Mouse (Mus musculus): ENCODE data around the gene Mapk11. TPM values are rescaled to one million over a fixed set of nuclear protein-coding genes. Genes with fewer than 3 reads are reported as not detected.

Mapk11 gene
- polyA plus RNA-seq, 1 experiment from 2014 or later: 27.5 TPM

DNA sequence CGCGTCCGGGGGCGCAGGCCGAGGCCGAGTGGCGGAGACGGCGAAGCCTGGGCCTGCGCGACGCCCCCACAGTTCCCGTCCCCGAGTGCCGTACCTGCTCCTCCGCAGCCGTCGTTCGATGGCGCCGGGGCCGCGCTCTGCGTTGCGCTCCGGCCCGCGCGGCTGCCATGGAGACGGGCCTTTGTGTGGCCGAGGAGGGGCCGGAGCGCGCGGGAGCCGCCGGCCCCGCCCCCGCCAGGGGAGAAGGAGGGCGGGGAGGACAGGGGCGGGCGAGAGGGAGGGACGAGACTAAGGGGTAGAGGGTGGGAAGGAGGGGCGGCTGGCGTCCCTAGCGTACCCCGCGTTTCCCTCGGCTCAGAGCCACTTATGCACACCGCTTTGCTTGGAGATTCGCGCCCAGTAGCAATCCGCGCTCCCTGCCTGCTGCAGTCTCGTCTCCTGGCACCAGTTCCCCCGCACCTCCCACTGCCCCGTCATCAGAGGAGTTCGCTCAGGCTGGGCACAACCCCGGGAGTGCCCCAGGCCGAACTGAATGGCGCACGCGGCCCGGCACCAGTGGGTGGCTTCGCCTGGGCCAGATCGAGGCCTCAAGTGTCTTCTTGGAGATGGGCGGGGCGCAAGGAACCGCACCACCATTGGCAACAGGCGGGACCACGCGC lies 31.3 kb upstream of the Mapk11 start, which contains the start of gene Plxnb2:
TSS of gene Plxnb2 (minus strand) at position 218 of the 659 bp plus-strand sequence.
- ATAC-seq (ENCODE audit: low FRiP score): peak; percentile 91
- Histone ChIP-seq H3K27me3 (replicated peaks) (no peaks in the 10 kb centered on the region), H3K4me3 (replicated peaks) (peak within 1 kb of the TSS; percentile 76), H3K9ac (replicated peaks) (peak within 1 kb of the TSS; percentile 94), H3K27ac (replicated peaks) (peak within 1 kb of the TSS; percentile 91), H3K4me1 (peaks cover 69% of the 10 kb centered on the region), H3K9me3 (replicated peaks) (no peaks in the 10 kb centered on the region), H3K36me3 (peaks cover 13% of the 10 kb centered on the region), H3K4me2 (peak within 1 kb of the TSS; percentile 90)
- WGBS: under 1% methylated on average over 72 of the region's 72 CpGs

DNA sequence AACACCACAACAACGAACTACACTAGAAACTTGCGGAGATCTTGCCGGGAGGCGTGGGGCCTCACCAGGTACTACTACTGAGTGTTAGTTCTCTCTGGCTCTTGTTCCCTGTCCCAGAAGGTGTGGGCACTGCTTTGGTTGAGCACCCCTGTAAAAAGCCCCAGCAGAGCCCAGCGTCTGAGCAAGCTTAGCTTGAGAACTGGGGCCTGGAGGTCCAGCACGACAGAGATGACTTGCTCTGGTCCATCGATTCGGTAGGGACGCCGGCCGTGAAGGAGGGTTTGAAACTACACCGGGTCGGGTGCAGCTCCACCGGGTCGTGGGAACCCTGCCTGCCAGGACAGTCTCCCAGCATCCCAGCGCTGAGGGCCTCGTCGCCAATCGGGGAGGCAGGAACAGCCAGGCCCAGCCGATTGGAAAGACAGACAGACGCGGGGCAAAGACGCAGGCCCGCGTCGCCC lies 30.7 kb upstream of the Mapk11 start:
- H3K4me3 ChIP-seq (replicated peaks): peak overlapping the region; percentile 76
- H3K27ac ChIP-seq (replicated peaks): peak overlapping the region; percentile 91
- WGBS: under 1% methylated on average over 25 of the region's 26 CpGs
- peaks cover 75% of the 10 kb centered on the region for H3K4me1 ChIP-seq
- H3K9ac ChIP-seq (replicated peaks): peak overlapping the region; percentile 94
- H3K27me3 ChIP-seq (replicated peaks): no peaks in the 10 kb centered on the region
- H3K9me3 ChIP-seq (replicated peaks): no peaks in the 10 kb centered on the region
- peak overlapping the region; percentile 90 for H3K4me2 ChIP-seq
- ATAC-seq (ENCODE audit: low FRiP score): peak; percentile 14
- peaks cover 7% of the 10 kb centered on the region; the same call in 1 of the 2 replicates for H3K36me3 ChIP-seq

DNA sequence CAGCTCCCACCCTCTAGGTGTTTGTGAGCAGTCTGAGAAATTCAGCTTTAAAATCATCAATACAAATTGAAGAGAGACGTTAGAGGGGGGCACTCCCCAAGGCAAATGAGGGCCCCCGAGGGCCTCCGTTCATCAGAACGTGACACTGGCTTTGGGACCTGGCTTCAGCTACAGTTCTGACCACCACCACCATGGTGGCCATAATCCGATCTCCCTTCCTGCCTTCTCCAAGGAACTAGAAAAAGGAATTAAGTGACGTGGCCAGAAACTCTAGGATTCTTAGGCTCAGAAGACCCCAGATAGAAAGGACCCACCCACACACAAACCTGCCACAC lies 30.2 kb upstream of the Mapk11 start:
- H3K27ac ChIP-seq (replicated peaks): peak overlapping the region; percentile 91
- peaks cover 4% of the 10 kb centered on the region; the same call in 1 of the 2 replicates for H3K36me3 ChIP-seq
- 2% methylated on average over 6 of the region's 6 CpGs for WGBS
- H3K4me1 ChIP-seq: peaks cover 77% of the 10 kb centered on the region
- no peaks in the 10 kb centered on the region for H3K27me3 ChIP-seq (replicated peaks)
- peak overlapping the region; percentile 94 for H3K9ac ChIP-seq (replicated peaks)
- H3K9me3 ChIP-seq (replicated peaks): no peaks in the 10 kb centered on the region
- H3K4me3 ChIP-seq (replicated peaks): peak overlapping the region; percentile 76
- ATAC-seq (ENCODE audit: low FRiP score): no peak
- H3K4me2 ChIP-seq: peak overlapping the region; percentile 90

DNA sequence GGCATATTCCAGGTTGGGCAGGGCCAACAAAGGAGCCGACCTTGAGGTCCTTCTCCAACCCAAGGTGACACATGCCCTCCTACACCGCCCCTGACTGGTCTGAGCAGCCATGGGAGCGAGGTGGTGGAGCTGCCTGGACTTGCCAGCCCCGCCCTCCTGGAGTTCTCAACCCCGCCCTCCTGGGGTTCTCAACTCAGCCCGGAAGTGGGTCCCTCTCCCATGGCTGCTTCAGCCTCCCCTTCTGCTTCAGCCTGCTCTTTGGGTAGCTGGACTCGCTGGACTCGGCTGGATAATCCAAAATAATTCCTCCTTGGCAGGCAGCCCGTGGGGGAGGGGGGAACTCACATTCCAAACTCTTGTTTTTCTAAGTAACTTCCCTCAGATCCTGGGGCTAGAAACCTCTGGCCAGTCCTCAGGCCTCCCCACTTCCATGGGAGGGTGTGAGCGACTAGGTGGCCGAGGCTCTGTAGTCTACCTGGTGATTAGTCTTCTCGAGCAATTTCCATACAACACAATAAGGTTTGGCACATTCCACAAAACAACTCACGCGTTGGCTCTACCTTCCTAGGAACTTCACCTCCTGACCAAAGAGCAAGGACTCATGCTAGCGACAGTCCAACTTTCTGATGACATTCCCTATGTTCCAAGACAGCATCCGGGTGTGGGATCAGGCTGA lies 29.7 kb upstream of the Mapk11 start:
- Histone ChIP-seq H3K36me3 (0 out of 2 replicates have a peak, but pooled peaks cover 3% of the 10 kb centered on the region), H3K4me1 (peaks cover 78% of the 10 kb centered on the region), H3K9ac (replicated peaks) (peak overlapping the region; percentile 94), H3K27ac (replicated peaks) (peak overlapping the region; percentile 91), H3K9me3 (replicated peaks) (no peaks in the 10 kb centered on the region), H3K27me3 (replicated peaks) (no peaks in the 10 kb centered on the region), H3K4me3 (replicated peaks) (peak overlapping the region; percentile 76), H3K4me2 (peak overlapping the region; percentile 90)
- no peak for ATAC-seq (ENCODE audit: low FRiP score)
- whole genome bisulfite sequencing: 3% methylated on average over 16 of the region's 16 CpGs

DNA sequence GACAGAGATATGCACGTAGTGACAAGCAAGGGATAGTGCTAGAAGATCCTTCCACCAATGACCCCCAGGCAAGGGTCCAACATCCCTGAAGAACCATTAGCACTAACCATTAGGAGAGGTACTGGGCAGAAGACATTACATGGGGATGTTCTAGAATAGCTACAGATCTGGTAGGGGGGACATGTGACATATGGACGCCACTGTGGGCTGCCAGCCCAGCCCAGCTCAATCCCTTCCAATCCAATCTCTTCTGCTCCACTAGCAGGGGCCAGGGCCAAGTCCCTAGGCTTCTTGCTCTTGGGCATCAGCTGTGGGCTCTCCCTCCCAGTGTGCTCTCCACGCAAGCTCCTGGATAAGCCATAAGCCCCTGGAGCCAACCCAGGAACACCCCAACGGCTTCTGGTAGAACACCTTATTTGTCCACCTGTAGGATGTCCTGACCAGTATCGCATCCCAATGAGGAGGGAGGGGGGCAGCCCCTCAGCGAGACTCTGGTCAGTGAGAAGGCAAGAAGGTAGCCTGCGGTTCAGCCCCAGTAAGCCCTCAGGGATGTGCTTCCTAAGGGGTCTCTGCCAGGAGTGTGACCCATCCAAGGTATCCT lies 28.9 kb upstream of the Mapk11 start:
- no peaks in the 10 kb centered on the region for H3K27me3 ChIP-seq (replicated peaks)
- 69% methylated on average over 7 of the region's 7 CpGs for WGBS
- H3K9ac ChIP-seq (replicated peaks): peak overlapping the region; percentile 94; the same call in 1 of the 2 replicates
- no peak for ATAC-seq (ENCODE audit: low FRiP score)
- H3K27ac ChIP-seq (replicated peaks): peak overlapping the region; percentile 91
- no peaks in the 10 kb centered on the region for H3K9me3 ChIP-seq (replicated peaks)
- peak overlapping the region; percentile 90 for H3K4me2 ChIP-seq
- H3K4me1 ChIP-seq: peaks cover 82% of the 10 kb centered on the region
- H3K36me3 ChIP-seq: no peaks in the 10 kb centered on the region
- peak overlapping the region; percentile 76 for H3K4me3 ChIP-seq (replicated peaks)

DNA sequence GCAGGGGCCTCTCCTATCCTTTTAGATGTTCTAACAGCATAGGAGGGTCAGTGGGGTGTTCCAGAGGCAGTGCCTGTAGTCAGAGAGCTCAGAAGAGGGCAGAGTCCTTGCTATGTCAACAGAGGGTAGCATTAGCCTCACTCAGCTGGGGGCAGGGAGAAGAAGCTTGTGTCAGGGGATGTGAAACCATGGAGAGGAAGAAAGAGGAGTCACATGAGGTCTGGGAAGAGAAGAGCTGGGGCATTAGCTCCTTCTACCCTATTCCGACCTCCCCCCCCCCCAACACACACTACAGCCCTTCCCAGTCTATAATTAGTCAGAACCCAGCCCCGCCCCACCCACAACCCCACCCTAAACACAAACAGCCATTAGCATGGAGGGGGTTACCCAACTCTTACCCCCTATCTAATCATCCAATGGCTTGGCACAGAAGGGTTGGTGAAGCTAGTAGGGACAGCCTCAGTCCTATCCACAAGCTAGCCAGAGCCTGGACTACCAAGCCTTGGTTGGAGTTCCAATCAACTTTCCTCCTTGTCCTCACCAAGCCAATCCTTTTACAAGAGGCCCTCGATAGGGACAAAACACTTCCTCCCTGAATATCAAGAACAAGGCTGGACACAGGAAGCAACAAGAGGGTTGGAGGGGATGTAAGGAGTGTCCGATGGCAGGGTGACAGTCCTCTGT lies 28.3 kb upstream of the Mapk11 start:
- no peak for ATAC-seq (ENCODE audit: low FRiP score)
- no peaks in the 10 kb centered on the region for H3K9me3 ChIP-seq (replicated peaks)
- H3K4me1 ChIP-seq: peaks cover 87% of the 10 kb centered on the region
- no peaks in the 10 kb centered on the region for H3K27me3 ChIP-seq (replicated peaks)
- H3K4me2 ChIP-seq: peak overlapping the region; percentile 90
- peak overlapping the region; percentile 26; the same call in 1 of the 2 replicates for H3K9ac ChIP-seq (replicated peaks)
- no peaks in the 10 kb centered on the region for H3K36me3 ChIP-seq
- H3K4me3 ChIP-seq (replicated peaks): peak overlapping the region; percentile 76; the same call in 1 of the 2 replicates
- WGBS: 68% methylated on average over 4 of the region's 4 CpGs
- H3K27ac ChIP-seq (replicated peaks): peak overlapping the region; percentile 42

DNA sequence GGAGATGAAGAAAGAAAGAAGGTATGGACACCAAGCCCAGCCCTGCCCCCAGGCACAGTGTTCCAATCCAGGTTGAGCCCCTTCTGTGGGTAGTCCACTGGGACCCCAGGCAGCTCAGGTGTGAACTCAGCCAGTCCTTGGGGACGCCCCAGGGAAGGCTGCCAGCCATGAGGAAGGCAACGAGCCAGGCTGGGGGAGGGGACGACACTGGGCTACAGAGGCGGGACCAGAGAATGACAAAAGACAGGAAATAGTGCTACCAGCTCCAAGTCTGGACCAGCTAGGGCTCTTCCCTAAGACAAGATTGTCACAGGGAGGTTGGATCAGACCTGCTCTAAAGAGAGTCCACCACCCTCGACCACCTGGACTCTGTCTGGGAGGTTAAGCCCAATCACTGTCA lies 27.7 kb upstream of the Mapk11 start:
- Histone ChIP-seq H3K4me3 (replicated peaks) (no peak overlapping the region), H3K4me2 (peak overlapping the region; percentile 90), H3K27me3 (replicated peaks) (no peaks in the 10 kb centered on the region), H3K36me3 (no peaks in the 10 kb centered on the region), H3K9ac (replicated peaks) (0 out of 2 replicates have a peak overlapping the region, but pooled peaks have one; percentile 26), H3K9me3 (replicated peaks) (no peaks in the 10 kb centered on the region), H3K4me1 (peaks cover 87% of the 10 kb centered on the region), H3K27ac (replicated peaks) (peak overlapping the region; percentile 42)
- ATAC-seq (ENCODE audit: low FRiP score): no peak
- 9% methylated on average over 5 of the region's 5 CpGs for whole genome bisulfite sequencing

DNA sequence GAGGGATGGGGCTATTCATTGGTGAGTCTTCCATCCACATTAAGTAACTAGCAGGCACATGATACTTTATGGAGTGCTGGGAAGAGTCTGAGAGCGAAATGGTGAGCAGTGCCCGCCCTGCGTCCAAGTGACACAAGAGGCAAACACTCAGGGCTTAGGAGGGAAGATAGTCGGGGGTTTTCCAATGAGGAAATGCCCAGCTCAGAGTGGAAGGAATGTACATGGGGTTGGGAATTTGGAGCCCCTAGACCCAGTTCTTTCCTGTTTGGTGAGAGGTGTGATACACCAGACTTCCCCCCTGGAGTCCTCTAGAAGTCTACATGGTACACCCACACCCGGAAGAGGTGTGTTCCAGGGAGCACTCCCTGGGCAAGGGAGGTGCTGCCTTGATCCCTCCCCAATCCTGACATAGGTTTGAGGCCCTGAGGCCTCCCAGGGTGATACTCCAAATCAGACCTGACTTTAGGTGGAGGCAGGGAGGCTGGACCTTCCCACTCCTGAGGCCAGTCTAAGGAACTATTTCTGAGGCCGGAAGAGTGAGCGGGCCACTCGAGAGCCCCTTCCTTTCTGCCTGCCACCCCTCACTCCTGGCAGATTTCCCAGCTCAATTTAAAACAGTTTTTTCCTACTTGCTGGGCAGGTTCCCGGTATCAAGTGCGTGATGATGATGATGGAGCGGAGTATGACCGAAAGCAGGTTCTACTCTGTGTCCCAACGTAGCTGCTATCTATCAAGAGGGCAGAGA lies 26.2 kb upstream of the Mapk11 start:
- no peak overlapping the region; the same call in 1 of the 2 replicates for H3K27ac ChIP-seq (replicated peaks)
- 75% methylated on average over 13 of the region's 13 CpGs for WGBS
- no peak overlapping the region for H3K4me3 ChIP-seq (replicated peaks)
- no peak overlapping the region for H3K4me2 ChIP-seq
- peaks cover 88% of the 10 kb centered on the region for H3K4me1 ChIP-seq
- H3K27me3 ChIP-seq (replicated peaks): no peaks in the 10 kb centered on the region
- H3K36me3 ChIP-seq: no peaks in the 10 kb centered on the region
- no peak overlapping the region for H3K9ac ChIP-seq (replicated peaks)
- ATAC-seq (ENCODE audit: low FRiP score): no peak
- no peaks in the 10 kb centered on the region for H3K9me3 ChIP-seq (replicated peaks)

DNA sequence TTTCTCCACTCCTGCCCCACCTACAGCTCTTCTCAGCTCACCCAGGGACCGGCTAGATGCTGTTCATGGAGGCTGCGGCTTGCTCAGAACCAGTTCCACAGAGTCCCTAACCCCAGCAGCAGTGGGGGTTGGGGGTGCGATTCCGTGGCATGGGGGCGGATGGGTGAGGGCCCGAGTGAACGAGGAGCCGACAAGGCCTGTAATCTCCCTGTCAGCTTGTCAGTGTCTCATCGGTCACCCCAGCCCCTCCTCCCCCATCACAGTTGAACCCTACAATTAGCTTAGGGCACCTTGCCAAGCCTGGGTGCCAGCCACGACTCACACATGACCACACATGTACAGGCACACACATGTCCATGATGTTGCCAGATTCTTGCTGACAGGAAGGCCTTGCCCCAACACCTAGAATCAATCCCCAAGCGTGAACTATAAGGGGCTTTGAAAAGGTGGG lies 25.5 kb upstream of the Mapk11 start:
- H3K9me3 ChIP-seq (replicated peaks): no peaks in the 10 kb centered on the region
- H3K4me1 ChIP-seq: peaks cover 95% of the 10 kb centered on the region
- no peak overlapping the region for H3K9ac ChIP-seq (replicated peaks)
- no peak for ATAC-seq (ENCODE audit: low FRiP score)
- H3K27me3 ChIP-seq (replicated peaks): no peaks in the 10 kb centered on the region
- 0 out of 2 replicates have a peak, but pooled peaks cover 4% of the 10 kb centered on the region for H3K36me3 ChIP-seq
- no peak overlapping the region; the same call in 1 of the 2 replicates for H3K4me2 ChIP-seq
- no peak overlapping the region for H3K27ac ChIP-seq (replicated peaks)
- 60% methylated on average over 11 of the region's 11 CpGs for WGBS
- no peak overlapping the region for H3K4me3 ChIP-seq (replicated peaks)

DNA sequence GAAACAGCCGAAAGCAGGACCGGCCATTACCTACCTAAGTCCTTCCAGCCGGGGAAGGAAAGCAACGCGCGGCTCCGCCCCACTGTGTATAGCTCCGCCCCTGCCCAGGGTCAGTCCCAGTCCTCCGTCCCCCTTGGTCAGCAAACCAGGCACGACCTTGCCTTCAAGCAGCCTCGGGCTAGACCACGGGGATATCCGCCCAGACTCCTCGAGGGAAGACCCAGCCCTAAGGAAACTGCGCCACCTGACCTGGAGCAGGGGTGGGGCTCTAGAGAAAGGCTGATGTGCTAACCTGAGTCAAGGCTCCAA lies 24.4 kb upstream of the Mapk11 start:
- H3K4me2 ChIP-seq: peak overlapping the region; percentile 96
- H3K9me3 ChIP-seq (replicated peaks): no peaks in the 10 kb centered on the region
- 2% methylated on average over 15 of the region's 15 CpGs for WGBS
- H3K27me3 ChIP-seq (replicated peaks): no peaks in the 10 kb centered on the region
- peak overlapping the region; percentile 81 for H3K27ac ChIP-seq (replicated peaks)
- 0 out of 2 replicates have a peak, but pooled peaks cover 5% of the 10 kb centered on the region for H3K36me3 ChIP-seq
- ATAC-seq (ENCODE audit: low FRiP score): peak; percentile 45
- peak overlapping the region; percentile 65 for H3K9ac ChIP-seq (replicated peaks)
- H3K4me3 ChIP-seq (replicated peaks): peak overlapping the region; percentile 54
- peaks cover 96% of the 10 kb centered on the region for H3K4me1 ChIP-seq

All from neural tube, embryonic 15.5 days (tissue).